Mouse (Mus musculus): ENCODE measurements at regions not wholly inside any gene's neighbourhood (a gene's known extent, or its start where the extent isn't known, plus 50 kb on each side); places are given as distances from the start of the nearest gene placed in this dataset.

- TF ChIP-seq CTCF (IDR thresholded peaks at IDR 0.05; ENCODE audit: low read depth) (peak; percentile 74), EP300 (IDR thresholded peaks at IDR 0.05; ENCODE audit: low read depth) (no peak)
These were observed 60.1 kb upstream of the Abcb5 start for GRCm38 (mm10) chr12:119026311-119026710.
